Mouse (Mus musculus): ENCODE measurements around the gene 1700016H13Rik. TPM values are rescaled to one million over a fixed set of nuclear protein-coding genes. Genes with fewer than 3 reads are reported as not detected.
A peak's percentile ranks its signal among the peaks of the same experiment; 100 is the strongest.

Gene 1700016H13Rik
- total RNA-seq (2021): 1 to 10 TPM in 1 of 2 experiments, under 1 TPM in 1; 0.57 to 1.3 TPM
- long read RNA-seq, experiment 1, partial matches to known transcripts: 0 of 6 reads
- long read RNA-seq, experiment 1, other reads (novel, unspliced or antisense): 6 of 6 reads
- long read RNA-seq, experiment 2, partial matches to known transcripts: 0 of 2 reads
- long read RNA-seq, experiment 2, other reads (novel, unspliced or antisense): 2 of 2 reads

- DNase-seq (ENCODE audit: low spot score): peak; percentile 76
Observed at GRCm38 (mm10) chr5:103655346-103656118, at the start of gene 1700016H13Rik. 1700016H13Rik (minus strand) TSS chr5:103656010.

GRCm38 (mm10) chr5:103705331-103705730, 49.5 kb upstream of the 1700016H13Rik start:
- DNase-seq (ENCODE audit: low spot score): no peak

DNA sequence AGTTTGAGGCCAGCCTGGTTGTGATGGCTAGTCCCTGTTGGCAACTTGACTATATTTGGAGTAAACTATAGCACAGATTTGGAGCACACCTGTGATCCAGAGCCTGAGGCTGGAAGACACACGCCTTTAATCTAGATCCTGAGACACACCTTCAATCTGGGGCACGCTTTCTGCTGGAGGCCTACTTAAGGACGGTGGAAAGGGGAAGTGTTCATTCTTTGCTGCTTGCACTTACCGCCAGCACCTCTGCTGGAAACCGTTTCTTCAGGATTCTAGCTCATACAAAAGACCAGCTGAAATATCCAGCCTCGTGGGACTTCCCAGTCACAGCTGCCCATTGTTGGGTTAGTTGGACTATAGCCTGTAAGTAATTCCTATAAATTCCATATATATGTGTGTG, 46.7 kb upstream of the 1700016H13Rik start:
- DNase-seq (ENCODE audit: low spot score): no peak

- DNase-seq (ENCODE audit: low spot score): no peak
Observed at GRCm38 (mm10) chr5:103701466-103701865, 45.7 kb upstream of the 1700016H13Rik start.

GRCm38 (mm10) chr5:103700661-103701060, 44.9 kb upstream of the 1700016H13Rik start:
- no peak for DNase-seq (ENCODE audit: low spot score)

- DNase-seq (ENCODE audit: low spot score): peak; percentile 32
Observed at GRCm38 (mm10) chr5:103699537-103699936, 43.7 kb upstream of the 1700016H13Rik start.

- DNase-seq (ENCODE audit: low spot score): no peak
Observed at GRCm38 (mm10) chr5:103698577-103698976, 42.8 kb upstream of the 1700016H13Rik start.

- no peak for DNase-seq (ENCODE audit: low spot score)
Observed at GRCm38 (mm10) chr5:103697875-103698491, 42.2 kb upstream of the 1700016H13Rik start.

DNA sequence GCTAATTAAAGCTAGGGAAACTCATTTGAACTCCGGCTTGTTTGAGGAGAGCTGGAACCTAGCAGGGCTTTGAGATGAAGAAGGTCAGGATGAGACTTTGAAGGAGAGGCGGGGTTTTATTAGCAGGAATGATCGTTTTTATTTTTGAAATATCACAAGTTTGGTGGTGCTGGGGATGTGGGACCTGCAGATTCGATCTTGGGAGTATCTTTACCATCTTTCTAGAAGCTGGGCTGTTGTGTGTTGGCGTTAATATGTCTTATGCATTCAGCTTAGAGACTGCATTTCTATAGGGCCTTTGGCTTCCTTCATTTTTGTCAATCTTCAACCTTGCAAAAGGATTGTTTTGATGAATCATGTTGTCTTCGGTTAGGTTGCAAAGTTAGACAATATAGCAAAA, 38.3 kb upstream of the 1700016H13Rik start:
- no peak for DNase-seq (ENCODE audit: low spot score)

- peak; percentile 53 for DNase-seq (ENCODE audit: low spot score)
Observed at GRCm38 (mm10) chr5:103693041-103693641, 37.3 kb upstream of the 1700016H13Rik start.

- peak; percentile 71 for DNase-seq (ENCODE audit: low spot score)
Observed at GRCm38 (mm10) chr5:103692531-103693040, 36.8 kb upstream of the 1700016H13Rik start.

- peak; percentile 95 for DNase-seq (ENCODE audit: low spot score)
Observed at GRCm38 (mm10) chr5:103691624-103692530, 36.1 kb upstream of the 1700016H13Rik start, which contains the start of gene Aff1. Aff1 (plus strand) TSS chr5:103692374.

GRCm38 (mm10) chr5:103691171-103691570, 35.4 kb upstream of the 1700016H13Rik start:
- DNase-seq (ENCODE audit: low spot score): no peak

DNA sequence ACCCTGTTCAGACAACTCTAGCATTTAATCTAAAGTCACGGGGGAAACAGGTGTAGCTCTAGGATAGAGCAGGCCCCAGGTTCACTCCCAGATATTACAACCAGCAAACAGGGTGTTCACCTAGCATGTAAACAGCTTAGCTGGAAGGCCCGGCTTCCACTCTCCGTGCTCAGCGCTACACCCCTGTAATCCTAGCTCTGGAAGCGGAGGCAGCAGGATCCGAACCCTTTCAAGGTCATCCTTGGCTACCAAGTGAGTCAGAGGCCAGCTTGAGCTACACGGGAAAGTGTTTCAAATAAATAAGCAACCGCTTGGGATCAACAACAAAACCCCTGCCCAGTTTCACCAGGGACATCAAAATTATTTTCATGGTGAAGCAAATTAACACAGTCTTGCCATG, 34.4 kb upstream of the 1700016H13Rik start:
- no peak for DNase-seq (ENCODE audit: low spot score)

GRCm38 (mm10) chr5:103689645-103690044, 33.8 kb upstream of the 1700016H13Rik start:
- no peak for DNase-seq (ENCODE audit: low spot score)

DNA sequence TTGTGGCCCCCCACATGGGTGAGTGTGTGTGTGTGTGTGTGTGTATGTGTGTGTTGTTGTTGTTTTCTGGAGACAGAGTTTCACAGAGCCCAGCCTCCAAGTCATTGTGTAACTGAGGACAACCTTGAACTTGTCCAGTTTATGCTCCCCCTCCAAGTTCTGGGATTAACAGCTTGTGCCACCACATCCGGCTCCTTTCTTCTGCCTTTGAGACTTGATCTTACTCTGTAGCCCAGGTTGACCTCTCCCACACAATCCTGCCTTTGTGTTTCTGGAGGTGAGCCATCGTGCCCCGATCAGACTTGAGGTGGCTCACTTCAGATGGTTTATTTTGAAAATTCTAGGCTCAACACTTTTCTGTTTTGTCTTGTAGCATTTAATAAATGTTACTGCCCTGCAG, 26.0 kb upstream of the 1700016H13Rik start:
- DNase-seq (ENCODE audit: low spot score): no peak

GRCm38 (mm10) chr5:103680381-103680780, 24.6 kb upstream of the 1700016H13Rik start:
- peak; percentile 94 for DNase-seq (ENCODE audit: low spot score)

- DNase-seq (ENCODE audit: low spot score): no peak
Observed at GRCm38 (mm10) chr5:103678974-103679373, 23.2 kb upstream of the 1700016H13Rik start.

- no peak for DNase-seq (ENCODE audit: low spot score)
Observed at GRCm38 (mm10) chr5:103677894-103678293, 22.1 kb upstream of the 1700016H13Rik start.

DNA sequence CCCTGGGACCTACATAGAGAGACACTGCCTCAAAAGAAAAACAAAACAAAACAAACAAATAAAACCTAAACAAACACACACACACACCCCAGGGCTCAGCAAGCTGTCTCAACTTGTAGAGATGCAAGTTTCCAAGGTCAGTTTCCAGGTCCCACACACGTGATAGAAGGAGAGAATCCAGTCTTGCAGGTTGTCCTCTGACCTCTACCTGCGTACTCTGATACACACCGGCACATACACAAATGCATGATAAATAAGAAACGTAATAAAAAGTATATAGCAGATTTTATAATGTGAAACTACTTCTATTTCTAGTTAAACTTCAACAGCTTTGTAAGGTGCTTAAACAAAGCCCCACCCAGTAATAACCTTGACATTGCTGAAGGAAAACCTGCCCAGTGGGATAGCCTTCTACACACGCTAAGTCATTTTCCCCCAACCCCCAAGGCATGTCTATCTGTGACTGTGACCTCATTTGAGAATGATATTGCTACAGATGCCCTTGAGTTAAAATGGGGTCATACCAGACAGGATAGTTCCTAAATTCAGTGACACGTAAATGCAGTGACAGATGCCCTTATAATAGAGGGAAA, 20.6 kb upstream of the 1700016H13Rik start:
- no peak for DNase-seq (ENCODE audit: low spot score)
